Mouse (Mus musculus) testis, adult 10 weeks (tissue): ENCODE results near the gene Oxld1. TPM values are rescaled to one million over a fixed set of nuclear protein-coding genes. Genes with fewer than 3 reads are reported as not detected.

Experiments
- polyA plus RNA-seq: library from polyadenylated mRNA; stranded (reverse); fragments of 350-450 nt; fragmentation: Illumina TruSeq; extraction: RNeasy Lipid Tissue Mini Kit (QIAGEN cat#74804); gene quantifications from one replicate; pipeline ENCODE4 v1.2.3, GENCODE M21; 2014; ENCODE audit warnings: low read depth, low replicate concordance

The Oxld1 gene
- polyA plus RNA-seq: not detected

DNA sequence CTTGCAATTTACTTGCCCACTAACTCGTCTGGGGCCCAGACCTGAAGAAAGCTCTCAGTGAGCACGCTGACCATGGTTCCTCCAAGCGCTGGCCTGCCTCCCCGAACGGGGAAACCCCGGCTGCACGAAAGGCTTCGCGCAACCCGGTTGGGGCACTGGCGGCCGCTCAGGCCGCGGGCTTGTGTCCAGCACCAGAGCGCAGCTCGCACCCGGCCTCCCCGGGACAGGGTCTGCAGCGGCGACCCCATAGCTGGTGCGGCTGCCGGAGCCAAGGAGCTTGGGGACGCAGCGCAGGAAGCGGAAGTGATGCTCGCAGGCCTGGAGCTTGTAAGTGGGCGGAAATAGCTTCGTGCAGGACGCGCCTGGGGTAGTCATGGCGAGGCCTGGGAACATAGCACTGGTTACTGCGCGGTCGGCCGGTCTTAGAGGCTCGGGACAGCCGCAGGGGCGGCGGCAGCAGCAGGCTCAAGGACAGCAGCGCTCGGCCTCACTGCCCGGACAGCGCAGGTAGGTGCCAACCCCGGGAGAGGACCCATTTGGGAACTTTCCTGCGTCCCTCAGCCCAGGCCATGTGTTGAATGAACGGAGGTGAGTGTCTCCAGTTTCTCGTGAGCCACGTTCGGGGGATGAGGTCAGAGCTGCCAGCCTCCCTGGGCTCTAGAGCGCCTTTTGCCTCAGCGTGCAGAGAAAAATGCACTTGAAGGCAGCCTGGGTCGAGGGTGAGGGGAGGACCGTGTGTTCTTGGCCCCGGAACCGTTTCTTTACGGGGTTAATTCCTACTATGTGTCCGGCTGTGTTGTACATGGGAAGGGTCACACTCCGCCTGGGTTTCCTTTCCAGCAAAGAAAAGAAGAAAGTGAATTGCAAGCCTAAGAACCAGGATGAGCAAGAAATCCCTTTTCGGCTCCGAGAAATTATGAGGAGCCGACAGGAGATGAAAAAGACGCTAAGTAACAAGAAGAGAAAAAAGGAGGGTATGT, at the start of gene Oxld1, which contains the start of gene Ccdc137:
Gene Oxld1, minus strand, starts transcription at position 297 of the 980 bp plus-strand sequence.
Gene Ccdc137, plus strand, starts transcription at position 344 of the 980 bp plus-strand sequence.

GRCm38 (mm10) chr11:120491317-120492023, 33.6 kb upstream of the Oxld1 start, which contains the start of gene Slc25a10:
TSS of gene Slc25a10 (plus strand) at chr11:120491840.

GRCm38 (mm10) chr11:120484265-120484981, 26.6 kb upstream of the Oxld1 start, which contains the start of gene Mrpl12:
TSS of gene Mrpl12 (plus strand) at chr11:120484613.

GRCm38 (mm10) chr11:120467051-120467735, 9.3 kb upstream of the Oxld1 start, which contains the start of gene Arl16:
TSS of gene Arl16 (minus strand) at chr11:120467607.

GRCm38 (mm10) chr11:120453306-120453705, 4.6 kb downstream of the Oxld1 start, which contains the start of gene Pde6g:
TSS of gene Pde6g (minus strand) at chr11:120453500.

DNA sequence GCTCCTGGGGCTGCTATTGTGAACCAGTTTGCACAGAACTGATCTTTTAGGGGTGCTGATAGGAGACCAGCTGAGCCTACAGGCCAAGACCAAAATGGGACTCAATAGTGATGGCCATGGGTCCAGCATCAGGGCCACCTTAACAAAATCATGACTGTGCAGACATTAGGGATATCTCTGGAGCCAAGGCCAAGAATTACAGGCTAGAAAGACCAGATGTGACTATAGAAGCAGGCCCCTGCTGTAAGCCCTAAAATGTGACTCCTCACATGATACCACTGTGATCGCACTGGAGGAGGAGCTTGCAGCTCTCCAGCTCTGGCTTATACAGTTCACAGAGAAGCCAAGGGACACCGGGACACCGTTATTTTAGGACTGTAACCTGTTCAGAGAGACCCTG, 15.5 kb downstream of the Oxld1 start, which contains the start of gene Tspan10:
Gene Tspan10, plus strand, starts transcription at position 301 of the 400 bp plus-strand sequence.

DNA sequence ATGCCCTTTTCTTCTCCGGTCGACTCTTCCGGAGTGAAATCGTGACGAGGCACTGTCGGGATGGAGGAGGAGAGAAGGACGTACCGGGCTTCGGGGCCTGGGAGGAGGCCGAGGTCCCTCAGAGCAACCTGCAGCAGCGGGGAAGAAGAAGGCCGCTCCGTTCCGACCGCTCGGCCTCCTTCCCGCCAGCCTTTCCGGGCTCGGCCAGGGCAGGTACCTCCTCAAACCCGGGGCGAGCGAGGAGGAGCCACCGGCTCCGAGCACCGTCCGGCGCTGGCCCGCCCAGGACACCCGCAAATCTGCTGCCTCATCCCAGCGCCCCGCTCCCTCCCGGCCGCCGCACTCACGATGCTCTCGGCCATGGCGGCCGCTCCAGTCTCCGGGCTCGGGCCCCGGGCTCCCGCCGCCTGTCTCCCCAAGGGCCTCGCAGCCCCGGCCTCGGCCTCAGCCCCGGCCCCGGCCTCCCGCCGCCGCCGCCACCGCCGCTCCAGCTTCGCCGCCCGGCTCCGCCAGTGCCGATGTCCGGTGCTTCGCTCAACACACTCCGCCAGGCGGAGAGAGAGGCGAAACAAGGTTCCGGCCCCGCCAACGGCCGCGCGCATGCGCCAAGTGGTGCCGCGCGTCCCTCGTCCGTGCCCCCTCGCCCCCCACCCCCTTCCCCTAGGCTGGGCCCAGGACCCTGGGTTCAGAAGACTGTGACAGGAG, 20.6 kb downstream of the Oxld1 start, which contains the start of gene Nploc4:
Gene Nploc4, minus strand, starts transcription at position 557 of the 705 bp plus-strand sequence.

Other genes starting within 250 kb of the Oxld1 start
- 0.41 TPM for gene Bahcc1, start 225.1 kb downstream of the Oxld1 start, polyA plus RNA-seq
- gene Actg1, start 109.5 kb downstream of the Oxld1 start, polyA plus RNA-seq: 418 TPM
- not detected for gene Fscn2, start 96.5 kb downstream of the Oxld1 start, polyA plus RNA-seq
- 0.15 TPM for gene Faap100, start 79.3 kb downstream of the Oxld1 start, polyA plus RNA-seq
- 35.9 TPM for gene Nploc4, start 20.4 kb downstream of the Oxld1 start, polyA plus RNA-seq
- gene Tspan10, start 15.4 kb downstream of the Oxld1 start, polyA plus RNA-seq: not detected
- gene Pde6g, start 4.6 kb downstream of the Oxld1 start, polyA plus RNA-seq: 0.14 TPM
- 6.0 TPM for gene Ccdc137, start within 50 bp of the Oxld1 start, polyA plus RNA-seq
- 10.9 TPM for gene Arl16, start 9.5 kb upstream of the Oxld1 start, polyA plus RNA-seq
- gene Mrpl12, start 26.5 kb upstream of the Oxld1 start, polyA plus RNA-seq: 3.0 TPM
- 0.31 TPM for gene Slc25a10, start 33.8 kb upstream of the Oxld1 start, polyA plus RNA-seq
- gene Gcgr, start 72.6 kb upstream of the Oxld1 start, polyA plus RNA-seq: not detected
- gene Mcrip1, start 91.7 kb upstream of the Oxld1 start, polyA plus RNA-seq: 3.2 TPM
- gene Ppp1r27, start 93.1 kb upstream of the Oxld1 start, polyA plus RNA-seq: 2.5 TPM
- 41.5 TPM for gene P4hb, start 115.2 kb upstream of the Oxld1 start, polyA plus RNA-seq
- 5.0 TPM for gene Arhgdia, start 123.6 kb upstream of the Oxld1 start, polyA plus RNA-seq
- 15.0 TPM for gene Alyref, start 140.3 kb upstream of the Oxld1 start, polyA plus RNA-seq
- gene Anapc11, start 140.4 kb upstream of the Oxld1 start, polyA plus RNA-seq: 9.5 TPM
- gene Npb, start 150.4 kb upstream of the Oxld1 start, polyA plus RNA-seq: not detected
- gene Pcyt2, start 159.9 kb upstream of the Oxld1 start, polyA plus RNA-seq: 6.7 TPM
- 1.2 TPM for gene Sirt7, start 167.2 kb upstream of the Oxld1 start, polyA plus RNA-seq
- 1.8 TPM for gene Mafg, start 175.5 kb upstream of the Oxld1 start, polyA plus RNA-seq
- gene Pycr1, start 185.7 kb upstream of the Oxld1 start, polyA plus RNA-seq: 0.39 TPM
- gene Myadml2, start 190.1 kb upstream of the Oxld1 start, polyA plus RNA-seq: not detected
- gene Notum, start 203.1 kb upstream of the Oxld1 start, polyA plus RNA-seq: not detected
- 4.5 TPM for gene Aspscr1, start 214.9 kb upstream of the Oxld1 start, polyA plus RNA-seq